Mouse (Mus musculus): ENCODE data around the gene Mfsd14b. TPM values are rescaled to one million over a fixed set of nuclear protein-coding genes. Genes with fewer than 3 reads are reported as not detected.

Mfsd14b gene
- 14.5 and 16.1 TPM in 2 replicates for polyA plus RNA-seq (2012; rRNA removed)

GRCm38 (mm10) chr13:65112459-65113110 lies at the start of gene Mfsd14b:
Gene Mfsd14b (minus strand): TSS chr13:65112975.

GRCm38 (mm10) chr13:65149940-65150339 lies 37.2 kb upstream of the Mfsd14b start, which contains the start of gene Olfr466:
Gene Olfr466 (plus strand): TSS chr13:65150240.

GRCm38 (mm10) chr13:65137789-65138188 lies 25.0 kb upstream of the Mfsd14b start, which contains the start of gene Olfr465-ps1:
Gene Olfr465-ps1 (plus strand): TSS chr13:65138089.

GRCm38 (mm10) chr13:65052660-65053059 lies 60.1 kb downstream of the Mfsd14b start, which contains the start of gene Prss47:
Gene Prss47 (minus strand): TSS chr13:65052760.

GRCm38 (mm10) chr13:65032758-65033157 lies 80.0 kb downstream of the Mfsd14b start, which contains the start of gene Spata31d1c:
Gene Spata31d1c (plus strand): TSS chr13:65033058.

Other genes with a start within 250 kb of the Mfsd14b start
- gene Cntnap3, start 209.0 kb downstream of the Mfsd14b start, polyA plus RNA-seq (2012; rRNA removed), result under 0.01 TPM in 1 of 2 replicates, not detected in the other
- gene Spata31, start 195.6 kb downstream of the Mfsd14b start, polyA plus RNA-seq (2012; rRNA removed), result not detected in 2 replicates
- not detected in 2 replicates for gene Spata31d1c, start 79.9 kb downstream of the Mfsd14b start, polyA plus RNA-seq (2012; rRNA removed)
- not detected in 2 replicates for gene Prss47, start 60.2 kb downstream of the Mfsd14b start, polyA plus RNA-seq (2012; rRNA removed)
- gene Olfr465-ps1, start 25.1 kb upstream of the Mfsd14b start, polyA plus RNA-seq (2012; rRNA removed), result not detected in 2 replicates
- not detected in 2 replicates for gene Olfr466, start 37.3 kb upstream of the Mfsd14b start, polyA plus RNA-seq (2012; rRNA removed)
- not detected in 2 replicates for gene Nlrp4f, start 93.0 kb upstream of the Mfsd14b start, polyA plus RNA-seq (2012; rRNA removed)
- gene Gm10775, start 146.6 kb upstream of the Mfsd14b start, polyA plus RNA-seq (2012; rRNA removed), result not detected in 2 replicates
- gene Zfp369, start 165.8 kb upstream of the Mfsd14b start, polyA plus RNA-seq (2012; rRNA removed), result 9.0 and 10.6 TPM in 2 replicates

Data from liver, embryonic 18 days (tissue).